Mouse (Mus musculus) hindbrain, embryonic 11.5 days (tissue): ENCODE measurements around the gene Ltbp1. TPM values are rescaled to one million over a fixed set of nuclear protein-coding genes. Genes with fewer than 3 reads are reported as not detected.

Experiments
- ATAC-seq: fragments of 200-750 bp; cut with Nextera tagmentation; 2 replicates; pipeline ENCODE4 v1.8.0; 2017; ENCODE audit warnings: mild to moderate bottlenecking, moderate TSS enrichment, moderate library complexity; ENCODE audit not compliant: low FRiP score
- DNase-seq: peaks from one replicate; pipeline ENCODE4 v3.0.0-alpha.2; 2015; ENCODE audit warnings: low spot score
- H3K27ac ChIP-seq: fragments of 300-500 bp; sonication (generic); 2 replicates; pipeline ENCODE4 v1.5.1; 2014; ENCODE audit warnings: mild to moderate bottlenecking, low read depth, low read length
- H3K27me3 ChIP-seq: fragments of 300-500 bp; sonication (generic); 2 replicates; pipeline ENCODE4 v1.6.1; 2014; ENCODE audit warnings: mild to moderate bottlenecking, low read length, moderate library complexity, mixed read lengths; ENCODE audit not compliant: control insufficient read depth, insufficient read depth
- H3K36me3 ChIP-seq: fragments of 300-500 bp; sonication (generic); 2 replicates; pipeline ENCODE4 v1.6.1; 2014; ENCODE audit warnings: mild to moderate bottlenecking, low read length, moderate library complexity, mixed read lengths; ENCODE audit not compliant: control insufficient read depth, insufficient read depth
- H3K4me1 ChIP-seq: fragments of 300-500 bp; sonication (generic); replicated peaks from 2 replicates; pipeline ENCODE4 v1.6.1; 2014; ENCODE audit warnings: low read length, mixed read lengths; ENCODE audit not compliant: control insufficient read depth, insufficient read depth
- H3K4me2 ChIP-seq: fragments of 300-500 bp; sonication (generic); replicated peaks from 2 replicates; pipeline ENCODE4 v1.6.1; 2014; ENCODE audit warnings: mild to moderate bottlenecking, low read depth, low read length
- H3K4me3 ChIP-seq: fragments of 300-500 bp; sonication (generic); 2 replicates; pipeline ENCODE4 v1.5.1; 2014; ENCODE audit warnings: low read depth, low read length
- H3K9ac ChIP-seq: fragments of 300-500 bp; sonication (generic); 2 replicates; pipeline ENCODE4 v1.6.1; 2014; ENCODE audit warnings: low read depth, low read length
- H3K9me3 ChIP-seq: fragments of 300-500 bp; sonication (generic); 2 replicates; pipeline ENCODE4 v1.6.1; 2016; ENCODE audit warnings: low read length; ENCODE audit not compliant: control insufficient read depth
- WGBS: fragments of 180-500 bp; shearing (Covaris S2); extraction: QIAGEN DNeasy Blood & Tissue Kit; methylation state at CpG from one replicate; pipeline ENCODE4 v1.1.7; 2014; 5-methylcytosine and 5-hydroxymethylcytosine counted together
- polyA plus RNA-seq: library from polyadenylated mRNA; unstranded; fragments of >200 nt; fragmentation: Nextera tagmentation; extraction: Ambion mirVana; gene quantifications from 2 replicates; pipeline ENCODE4 v1.2.1, GENCODE M21; 2014

Gene Ltbp1
- polyA plus RNA-seq, 1 experiment from 2014 or later = 5.7 TPM

- H3K36me3 ChIP-seq = no peaks in the 10 kb centered on the region
- 72% methylated on average over 7 of the region's 7 CpGs for WGBS
- ATAC-seq (no peak), DNase-seq (no peak)
- H3K4me1 ChIP-seq = no peaks in the 10 kb centered on the region
- H3K9me3 ChIP-seq = no peaks in the 10 kb centered on the region
- H3K4me3 ChIP-seq = no peak overlapping the region
- no peaks in the 10 kb centered on the region for H3K27me3 ChIP-seq
- H3K4me2 ChIP-seq = no peak overlapping the region
- no peak overlapping the region for H3K9ac ChIP-seq
- no peak overlapping the region for H3K27ac ChIP-seq
These were observed 102.0 kb downstream of the Ltbp1 start for GRCm38 (mm10) chr17:75107412-75107811.

- H3K4me2 ChIP-seq = no peak overlapping the region
- WGBS = 69% methylated on average over 5 of the region's 5 CpGs
- H3K9ac ChIP-seq = no peak overlapping the region
- H3K4me3 ChIP-seq = no peak overlapping the region
- H3K27me3 ChIP-seq = no peaks in the 10 kb centered on the region
- ATAC-seq (no peak), DNase-seq (no peak)
- H3K4me1 ChIP-seq = no peaks in the 10 kb centered on the region
- no peaks in the 10 kb centered on the region for H3K9me3 ChIP-seq
- H3K27ac ChIP-seq = no peak overlapping the region
- H3K36me3 ChIP-seq = no peaks in the 10 kb centered on the region
These were observed 102.5 kb downstream of the Ltbp1 start for GRCm38 (mm10) chr17:75107879-75108278.

- no peak for ATAC-seq
- H3K4me1 ChIP-seq = no peaks in the 10 kb centered on the region
- H3K9ac ChIP-seq = no peak overlapping the region
- no peak overlapping the region for H3K27ac ChIP-seq
- no peak overlapping the region for H3K4me3 ChIP-seq
- 79% methylated on average over 5 of the region's 5 CpGs for whole genome bisulfite sequencing
- H3K9me3 ChIP-seq = no peaks in the 10 kb centered on the region
- DNase-seq = no peak
- no peak overlapping the region for H3K4me2 ChIP-seq
- H3K27me3 ChIP-seq = no peaks in the 10 kb centered on the region
- H3K36me3 ChIP-seq = no peaks in the 10 kb centered on the region
These were observed 103.8 kb downstream of the Ltbp1 start for GRCm38 (mm10) chr17:75109081-75109716.

- Histone ChIP-seq H3K4me1 (no peaks in the 10 kb centered on the region), H3K36me3 (no peaks in the 10 kb centered on the region), H3K27me3 (no peaks in the 10 kb centered on the region), H3K9me3 (no peaks in the 10 kb centered on the region), H3K4me2 (no peak overlapping the region), H3K27ac (no peak overlapping the region), H3K4me3 (no peak overlapping the region), H3K9ac (no peak overlapping the region)
- WGBS = 90% methylated on average over 16 of the region's 16 CpGs
- DNase-seq (no peak), ATAC-seq (no peak)
These were observed 105.2 kb downstream of the Ltbp1 start for GRCm38 (mm10) chr17:75110252-75111205.

- H3K27me3 ChIP-seq = no peaks in the 10 kb centered on the region
- no peak overlapping the region for H3K4me2 ChIP-seq
- H3K27ac ChIP-seq = no peak overlapping the region
- no peak overlapping the region for H3K9ac ChIP-seq
- DNase-seq = no peak
- WGBS = 81% methylated on average over 8 of the region's 8 CpGs
- H3K4me3 ChIP-seq = no peak overlapping the region
- no peak for ATAC-seq
- H3K36me3 ChIP-seq = no peaks in the 10 kb centered on the region
- H3K9me3 ChIP-seq = no peaks in the 10 kb centered on the region
- H3K4me1 ChIP-seq = no peaks in the 10 kb centered on the region
These were observed 110.2 kb downstream of the Ltbp1 start for GRCm38 (mm10) chr17:75115594-75115993.

- Histone ChIP-seq H3K27me3 (no peaks in the 10 kb centered on the region), H3K9me3 (no peaks in the 10 kb centered on the region), H3K4me3 (no peak overlapping the region), H3K4me2 (no peak overlapping the region), H3K36me3 (no peaks in the 10 kb centered on the region), H3K27ac (no peak overlapping the region), H3K9ac (no peak overlapping the region), H3K4me1 (no peaks in the 10 kb centered on the region)
- DNase-seq (no peak), ATAC-seq (no peak)
- 95% methylated on average over 3 of the region's 3 CpGs for WGBS
These were observed 113.5 kb downstream of the Ltbp1 start for GRCm38 (mm10) chr17:75118896-75119295.

- no peak for ATAC-seq
- 80% methylated on average over 3 of the region's 3 CpGs for WGBS
- no peaks in the 10 kb centered on the region for H3K4me1 ChIP-seq
- H3K9ac ChIP-seq = no peak overlapping the region
- H3K4me2 ChIP-seq = no peak overlapping the region
- H3K36me3 ChIP-seq = no peaks in the 10 kb centered on the region
- no peak overlapping the region for H3K27ac ChIP-seq
- H3K9me3 ChIP-seq = no peaks in the 10 kb centered on the region
- H3K4me3 ChIP-seq = no peak overlapping the region
- no peaks in the 10 kb centered on the region for H3K27me3 ChIP-seq
- DNase-seq = no peak
These were observed 114.1 kb downstream of the Ltbp1 start for GRCm38 (mm10) chr17:75119422-75119821.

GRCm38 (mm10) chr17:75120071-75120470 is 114.7 kb downstream of the Ltbp1 start:
- DNase-seq (peak; percentile 16), ATAC-seq (no peak)
- no peaks in the 10 kb centered on the region for H3K9me3 ChIP-seq
- WGBS = 57% methylated on average over 6 of the region's 6 CpGs
- no peak overlapping the region for H3K4me2 ChIP-seq
- no peaks in the 10 kb centered on the region for H3K27me3 ChIP-seq
- no peaks in the 10 kb centered on the region for H3K4me1 ChIP-seq
- no peaks in the 10 kb centered on the region for H3K36me3 ChIP-seq
- H3K27ac ChIP-seq = no peak overlapping the region
- H3K4me3 ChIP-seq = no peak overlapping the region
- no peak overlapping the region for H3K9ac ChIP-seq
